Mouse (Mus musculus): ENCODE measurements around the gene Psmb7.

Psmb7 gene

GRCm38 (mm10) chr2:38544982-38545381 is 98.9 kb downstream of the Psmb7 start:
- no peak for DNase-seq (ENCODE audit: low spot score)

- no peak for DNase-seq (ENCODE audit: low spot score)
Observed at GRCm38 (mm10) chr2:38544341-38544740, 99.5 kb downstream of the Psmb7 start.

GRCm38 (mm10) chr2:38543158-38543557 is 100.7 kb downstream of the Psmb7 start:
- no peak for DNase-seq (ENCODE audit: low spot score)

DNA sequence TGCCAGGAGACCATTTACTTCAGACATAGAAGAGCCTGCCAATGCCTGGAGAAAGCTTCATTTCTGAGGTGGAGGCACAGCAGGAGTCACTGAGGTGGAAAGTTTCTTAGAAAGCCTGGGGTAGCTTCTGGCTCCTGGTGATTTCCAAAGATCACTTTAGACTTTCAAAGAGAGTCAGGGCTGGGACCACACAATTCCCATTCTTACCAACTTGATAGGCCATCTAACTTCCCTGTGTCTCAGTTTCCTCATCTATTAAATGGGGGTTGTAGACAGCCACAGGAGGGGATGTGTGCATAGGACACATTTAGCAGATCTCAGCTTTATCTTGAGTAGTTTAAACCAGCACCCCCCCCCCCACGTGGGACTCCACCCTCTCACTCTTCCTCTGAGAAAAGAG is 101.5 kb downstream of the Psmb7 start:
- DNase-seq (ENCODE audit: low spot score), result no peak

GRCm38 (mm10) chr2:38541570-38541969 is 102.3 kb downstream of the Psmb7 start:
- DNase-seq (ENCODE audit: low spot score), result no peak

GRCm38 (mm10) chr2:38541101-38541500 is 102.8 kb downstream of the Psmb7 start:
- no peak for DNase-seq (ENCODE audit: low spot score)

- no peak for DNase-seq (ENCODE audit: low spot score)
Observed at GRCm38 (mm10) chr2:38540666-38541065, 103.2 kb downstream of the Psmb7 start.

DNA sequence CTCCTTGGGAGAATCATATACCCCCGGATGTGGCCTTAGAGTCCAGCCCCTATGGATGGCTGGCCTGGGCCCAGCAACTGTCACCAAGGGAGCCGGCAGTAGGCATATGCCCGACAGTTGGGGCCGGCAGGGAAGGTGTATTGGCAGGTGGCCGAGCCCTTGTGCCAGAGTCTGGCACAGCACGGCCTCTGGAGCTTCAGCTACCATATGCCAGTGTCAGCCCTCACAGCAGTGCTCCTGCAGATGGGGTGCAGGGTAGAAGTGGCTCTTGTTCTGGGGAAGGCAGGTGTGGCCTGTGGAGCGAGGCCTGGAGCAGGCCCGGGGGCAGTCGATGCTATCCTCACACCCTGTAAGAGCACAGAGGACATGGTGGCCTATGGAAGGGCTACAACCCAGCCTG is 104.2 kb downstream of the Psmb7 start:
- no peak for DNase-seq (ENCODE audit: low spot score)

Measured in urinary bladder, postnatal 14 days (tissue).